Mouse (Mus musculus): ENCODE measurements around the gene Olfr1209. TPM values are rescaled to one million over a fixed set of nuclear protein-coding genes. Genes with fewer than 3 reads are reported as not detected.

Gene Olfr1209
- total RNA-seq (2012; rRNA removed) (not detected in 2 replicates), total RNA-seq (2014; rRNA removed) (not detected in 2 replicates), polyA plus RNA-seq (2012; ENCODE audit: insufficient read length, low read depth) (not detected in 2 replicates)

DNA sequence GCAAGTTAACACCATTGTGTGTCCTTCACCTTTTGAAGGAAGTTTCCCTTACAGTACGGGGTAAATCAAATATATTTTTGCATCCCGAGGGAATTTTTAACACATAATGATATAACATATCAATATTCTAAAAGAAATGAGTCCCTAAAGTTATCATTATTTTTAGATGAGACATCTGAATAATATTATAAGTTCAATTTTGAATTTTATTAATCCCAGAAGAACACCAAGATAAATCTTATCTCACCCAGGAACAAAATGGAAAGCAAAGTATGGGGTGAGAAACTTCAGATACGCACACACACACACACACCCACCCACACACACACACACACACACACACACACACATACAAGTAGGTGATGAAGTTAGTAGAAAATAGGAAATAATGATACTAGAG, at the start of gene Olfr1209:
Olfr1209 (minus strand) TSS at position 101 of the 400 bp plus-strand sequence.
- no peak for DNase-seq (ENCODE audit: extremely low read depth)
- TF ChIP-seq MYC (IDR thresholded peaks at IDR 0.05; ENCODE audit: low read depth, low read length) = no peak
- no peak for TF ChIP-seq POLR2AphosphoS2 (IDR thresholded peaks at IDR 0.05; ENCODE audit: low read depth, low read length)
- no peak for TF ChIP-seq MXI1 (IDR thresholded peaks at IDR 0.05; ENCODE audit: low read depth, low read length)
- no peak for TF ChIP-seq RCOR1 (conservative IDR thresholded peaks at IDR 0.05; ENCODE audit: low read depth, low read length)
- TF ChIP-seq CHD1 (IDR thresholded peaks at IDR 0.05; ENCODE audit: low read depth, low read length) = no peak
- no peaks in the 10 kb centered on the region for H3K27me3 ChIP-seq (replicated peaks)
- peaks cover 12% of the 10 kb centered on the region for H3K9me3 ChIP-seq (replicated peaks; ENCODE audit: low read length)
- dilution Hi-C loops (cut with MboI; ENCODE audit: extremely low pct_ligation_motif_present, extremely low pct_unique_long_range_greater_than_20kb, low sequenced_read_pairs) (no loop called here), in situ Hi-C loops (cut with MboI; ENCODE audit: low pct_ligation_motif_present, low pct_unique_long_range_greater_than_20kb, low sequenced_read_pairs) (no loop called here)
- no peaks in the 10 kb centered on the region for H3K4me1 ChIP-seq (ENCODE audit: control insufficient read depth in 1 of 2, insufficient read depth in 2 of 2)
- no peak within 1 kb of the TSS for H3K9ac ChIP-seq (ENCODE audit: insufficient read depth, low read depth)
- no peak within 1 kb of the TSS for H3K4me3 ChIP-seq (replicated peaks in 1 of 3; ENCODE audit: low read depth in 2 of 3, low read length in 2 of 3, poor library complexity in 1 of 3)
- H3K4me2 ChIP-seq (ENCODE audit: insufficient read depth, low read depth, poor library complexity, severe bottlenecking) = no peak within 1 kb of the TSS
- H3K79me2 ChIP-seq (replicated peaks; ENCODE audit: control insufficient read depth, extremely low read depth, insufficient read depth, poor library complexity, severe bottlenecking) = no peaks in the 10 kb centered on the region
- no peak within 1 kb of the TSS for H3K27ac ChIP-seq (ENCODE audit: insufficient read depth, low read depth)
- H3K36me3 ChIP-seq (replicated peaks in 1 of 2; ENCODE audit: control insufficient read depth in 1 of 2, insufficient read depth in 1 of 2, low read length in 1 of 2) = no peaks in the 10 kb centered on the region

DNA sequence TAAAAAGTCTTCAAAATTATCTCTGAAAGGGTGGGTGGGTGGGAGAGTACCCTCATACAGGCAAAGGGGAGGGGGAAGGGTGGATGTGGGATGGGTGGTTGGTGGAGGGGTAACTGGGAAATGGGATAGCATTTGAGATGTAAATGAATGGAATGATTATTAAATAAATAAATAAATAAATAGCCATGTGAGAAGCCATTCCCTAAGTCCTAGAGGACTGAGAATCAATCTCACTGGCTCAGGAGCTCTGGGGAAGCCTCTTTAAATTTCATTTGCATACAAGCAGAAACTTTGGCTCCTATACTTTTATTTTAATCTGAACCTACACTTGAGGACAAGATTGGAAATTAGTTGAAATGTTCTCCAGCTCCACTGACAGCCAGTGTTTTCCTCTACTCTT, 38.7 kb upstream of the Olfr1209 start, which contains the start of gene Olfr1212:
Olfr1212 (plus strand) TSS at position 301 of the 400 bp plus-strand sequence.
- Histone ChIP-seq H3K9ac (ENCODE audit: insufficient read depth, low read depth) (no peak within 1 kb of the TSS), H3K79me2 (replicated peaks; ENCODE audit: control insufficient read depth, extremely low read depth, insufficient read depth, poor library complexity, severe bottlenecking) (no peaks in the 10 kb centered on the region), H3K9me3 (replicated peaks; ENCODE audit: low read length) (peaks cover 8% of the 10 kb centered on the region), H3K27me3 (replicated peaks) (no peaks in the 10 kb centered on the region), H3K4me2 (ENCODE audit: insufficient read depth, low read depth, poor library complexity, severe bottlenecking) (no peak within 1 kb of the TSS), H3K36me3 (replicated peaks in 1 of 2; ENCODE audit: control insufficient read depth in 1 of 2, insufficient read depth in 1 of 2, low read length in 1 of 2) (no peaks in the 10 kb centered on the region), H3K27ac (ENCODE audit: insufficient read depth, low read depth) (no peak within 1 kb of the TSS), H3K4me3 (replicated peaks in 1 of 3; ENCODE audit: low read depth in 2 of 3, low read length in 2 of 3, poor library complexity in 1 of 3) (no peak within 1 kb of the TSS), H3K4me1 (ENCODE audit: control insufficient read depth in 1 of 2, insufficient read depth in 2 of 2) (no peaks in the 10 kb centered on the region)
- no peak for TF ChIP-seq ETS1 (conservative IDR thresholded peaks at IDR 0.05; ENCODE audit: low read depth, low read length)
- no peak for TF ChIP-seq TCF12 (IDR thresholded peaks at IDR 0.05; ENCODE audit: low read depth, low read length)
- dilution Hi-C loops (cut with MboI; ENCODE audit: extremely low pct_ligation_motif_present, extremely low pct_unique_long_range_greater_than_20kb, low sequenced_read_pairs) (no loop called here), in situ Hi-C loops (cut with MboI; ENCODE audit: low pct_ligation_motif_present, low pct_unique_long_range_greater_than_20kb, low sequenced_read_pairs) (no loop called here)
- DNase-seq (ENCODE audit: extremely low read depth) = no peak

DNA sequence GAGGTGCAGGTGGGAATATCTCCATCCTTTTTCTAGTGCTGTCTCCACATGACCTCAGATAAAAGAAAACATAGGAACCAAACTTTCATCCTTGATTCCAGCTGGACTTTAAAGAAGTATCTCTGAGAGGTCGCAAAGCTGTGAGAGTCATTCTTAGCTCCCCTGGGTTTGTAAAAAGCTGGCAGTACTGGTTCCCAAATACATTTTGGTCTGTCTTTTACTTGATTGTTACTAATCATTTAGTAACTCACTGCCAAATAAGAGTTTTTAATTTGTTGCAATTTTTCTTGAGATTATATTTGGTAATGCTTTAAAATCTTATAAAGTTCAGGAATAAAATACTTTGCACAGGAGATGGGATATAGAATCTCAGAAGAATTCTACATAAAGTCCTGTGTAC, 23.1 kb upstream of the Olfr1209 start, which contains the start of gene Olfr1211:
Olfr1211 (minus strand) TSS at position 101 of the 400 bp plus-strand sequence.
- dilution Hi-C loops (cut with MboI; ENCODE audit: extremely low pct_ligation_motif_present, extremely low pct_unique_long_range_greater_than_20kb, low sequenced_read_pairs) (no loop called here), in situ Hi-C loops (cut with MboI; ENCODE audit: low pct_ligation_motif_present, low pct_unique_long_range_greater_than_20kb, low sequenced_read_pairs) (no loop called here)
- Histone ChIP-seq H3K4me1 (ENCODE audit: control insufficient read depth in 1 of 2, insufficient read depth in 2 of 2) (no peaks in the 10 kb centered on the region), H3K79me2 (replicated peaks; ENCODE audit: control insufficient read depth, extremely low read depth, insufficient read depth, poor library complexity, severe bottlenecking) (no peaks in the 10 kb centered on the region), H3K27me3 (replicated peaks) (no peaks in the 10 kb centered on the region), H3K9ac (ENCODE audit: insufficient read depth, low read depth) (no peak within 1 kb of the TSS), H3K9me3 (replicated peaks; ENCODE audit: low read length) (peaks cover 16% of the 10 kb centered on the region), H3K36me3 (replicated peaks in 1 of 2; ENCODE audit: control insufficient read depth in 1 of 2, insufficient read depth in 1 of 2, low read length in 1 of 2) (no peaks in the 10 kb centered on the region), H3K4me2 (ENCODE audit: insufficient read depth, low read depth, poor library complexity, severe bottlenecking) (no peak within 1 kb of the TSS), H3K27ac (ENCODE audit: insufficient read depth, low read depth) (no peak within 1 kb of the TSS), H3K4me3 (replicated peaks in 1 of 3; ENCODE audit: low read depth in 2 of 3, low read length in 2 of 3, poor library complexity in 1 of 3) (no peak within 1 kb of the TSS)
- DNase-seq (ENCODE audit: extremely low read depth) = no peak
- no peak for TF ChIP-seq ZC3H11A (IDR thresholded peaks at IDR 0.05; ENCODE audit: low read depth, low read length)
- no peak for TF ChIP-seq PAX5 (IDR thresholded peaks at IDR 0.05; ENCODE audit: low read length)
- TF ChIP-seq NRF1 (IDR thresholded peaks at IDR 0.05; ENCODE audit: low read depth, low read length) = no peak
- TF ChIP-seq TCF12 (IDR thresholded peaks at IDR 0.05; ENCODE audit: low read depth, low read length) = no peak
- TF ChIP-seq MEF2A (IDR thresholded peaks at IDR 0.05; ENCODE audit: borderline replicate concordance, low read depth, low read length) = no peak
- no peak for TF ChIP-seq ZNF384 (IDR thresholded peaks at IDR 0.05; ENCODE audit: low read depth, low read length)
- no peak for TF ChIP-seq ZMIZ1 (IDR thresholded peaks at IDR 0.05; ENCODE audit: low read depth, low read length)
- no peak for TF ChIP-seq MAX (IDR thresholded peaks at IDR 0.05; ENCODE audit: low read length)
- no peak for TF ChIP-seq MAFK (IDR thresholded peaks at IDR 0.05; ENCODE audit: insufficient replicate concordance, low read length)
- TF ChIP-seq IRF4 (IDR thresholded peaks at IDR 0.05; ENCODE audit: low read depth, low read length) = no peak
- no peak for TF ChIP-seq RCOR1 (conservative IDR thresholded peaks at IDR 0.05; ENCODE audit: low read depth, low read length)
- TF ChIP-seq UBTF (IDR thresholded peaks at IDR 0.05; ENCODE audit: low read depth, low read length) = no peak
- no peak for TF ChIP-seq POLR2A (IDR thresholded peaks at IDR 0.05; ENCODE audit: low read depth, low read length)
- no peak for TF ChIP-seq CHD2 (IDR thresholded peaks at IDR 0.05; ENCODE audit: low read length)
- TF ChIP-seq ETS1 (conservative IDR thresholded peaks at IDR 0.05; ENCODE audit: low read depth, low read length) = no peak
